ENCODE assay signal across 32 mouse cellular contexts in genomic region chr5:148922773-148923172, GRCm38 (mm10).
"Had no signal": no experiment of that assay in that cellular context is flagged by ENCODE, and none has a peak within 500 bp of the region (broad histone marks: within the 10 kb centered on the region; RNA-seq: fewer than 3 reads in every experiment).

No protein-coding gene starts in this region.

- H3K9me3 ChIP-seq: heart, embryonic 10.5 days; heart, embryonic 12.5 days; heart, embryonic 13.5 days; heart, embryonic 15.5 days; hindbrain, embryonic 10.5 days; hindbrain, embryonic 12.5 days; hindbrain, embryonic 13.5 days; hindbrain, embryonic 15.5 days; intestine, embryonic 15.5 days; kidney, embryonic 15.5 days had no signal

- ATAC-seq: hindbrain, embryonic 16.5 days; hindbrain, postnatal 0 days; inflammation-experienced regulatory T-cells, adult 6 months; intestine, embryonic 15.5 days; intestine, embryonic 16.5 days; intestine, postnatal 0 days had no signal

- H3K4me3 ChIP-seq: heart, embryonic 10.5 days; heart, embryonic 12.5 days; heart, embryonic 13.5 days; heart, embryonic 15.5 days; hindbrain, embryonic 10.5 days; hindbrain, embryonic 12.5 days; hindbrain, embryonic 13.5 days; hindbrain, embryonic 15.5 days; intestine, embryonic 15.5 days; kidney, embryonic 15.5 days; layer of hippocampus, adult 2 months had no signal

- H3K9ac ChIP-seq: heart, embryonic 12.5 days; heart, embryonic 13.5 days; heart, embryonic 15.5 days; hindbrain, embryonic 12.5 days; hindbrain, embryonic 13.5 days; hindbrain, embryonic 14.5 days; hindbrain, embryonic 15.5 days; intestine, embryonic 15.5 days; kidney, embryonic 15.5 days had no signal

- H3K4me1 ChIP-seq: intestine, embryonic 15.5 days had no signal

- DNase-seq: heart, postnatal 10 days; heart, postnatal 14 days; heart, postnatal 36 days; heart, postnatal 4 days; kidney, adult 18-20 months; kidney, adult 2 months; kidney, adult 8-10 months; kidney, adult 9 months; kidney, postnatal 10 days; kidney, postnatal 14 days; kidney, postnatal 25 days; kidney, postnatal 36 days; layer of hippocampus, adult 9-11 months; layer of hippocampus, postnatal 36 days had no signal

- H3K36me3 ChIP-seq: intestine, embryonic 15.5 days had no signal

- H3K27ac ChIP-seq: heart, embryonic 10.5 days; heart, embryonic 13.5 days; heart, embryonic 15.5 days; hindbrain, embryonic 10.5 days; hindbrain, embryonic 12.5 days; hindbrain, embryonic 13.5 days; hindbrain, embryonic 14.5 days; hindbrain, embryonic 15.5 days; hindbrain, postnatal 0 days; intestine, embryonic 15.5 days; layer of hippocampus, adult 2 months had no signal

- H3K27me3 ChIP-seq: heart, embryonic 12.5 days; heart, embryonic 13.5 days; heart, embryonic 15.5 days; hindbrain, embryonic 12.5 days; hindbrain, embryonic 13.5 days; hindbrain, embryonic 15.5 days; intestine, embryonic 15.5 days; kidney, embryonic 15.5 days had no signal

- H3K4me2 ChIP-seq: heart, embryonic 11.5 days; heart, embryonic 12.5 days; heart, embryonic 13.5 days; heart, embryonic 15.5 days; hindbrain, embryonic 12.5 days; hindbrain, embryonic 13.5 days; hindbrain, embryonic 14.5 days; hindbrain, embryonic 15.5 days; intestine, embryonic 15.5 days had no signal
